Mouse (Mus musculus) megakaryocyte, embryonic 14.5 days (primary cell): ENCODE measurements around the gene Pla2g16. TPM values are rescaled to one million over a fixed set of nuclear protein-coding genes. Genes with fewer than 3 reads are reported as not detected.

Experiments
- H3K27me3 ChIP-seq: replicated peaks from 2 replicates; pipeline ENCODE3; 2012; ENCODE audit warnings: inconsistent platforms
- H3K36me3 ChIP-seq: replicated peaks from 2 replicates; pipeline ENCODE3; 2012; ENCODE audit warnings: low read length, inconsistent platforms, mixed read lengths
- H3K4me1 ChIP-seq: 2 replicates; pipeline ENCODE4 v1.6.1; 2012; ENCODE audit warnings: inconsistent platforms
- H3K4me3 ChIP-seq: replicated peaks from 2 replicates; pipeline ENCODE3; 2012; ENCODE audit warnings: moderate library complexity, mild to moderate bottlenecking, inconsistent platforms
- H3K9me3 ChIP-seq: 2 replicates; pipeline ENCODE4 v1.6.1; 2012; ENCODE audit warnings: inconsistent platforms
- FLI1 ChIP-seq: IDR thresholded peaks from 2 replicates; pipeline ENCODE4 v1.6.1; 2012; ENCODE audit warnings: low read length, inconsistent platforms, mixed read lengths
- GATA1 ChIP-seq: IDR thresholded peaks from 3 replicates; pipeline ENCODE4 v1.6.1; 2012; ENCODE audit warnings: mixed read lengths, low read length, inconsistent platforms, borderline replicate concordance
- polyA plus RNA-seq: library from polyadenylated mRNA; stranded (reverse); fragments of >175 nt; gene quantifications from 2 replicates; pipeline ENCODE4 v1.2.3, GENCODE M21; 2012; ENCODE audit warnings: low replicate concordance; ENCODE audit not compliant: insufficient read depth

The Pla2g16 gene
- polyA plus RNA-seq, 1 experiment = 11.1 TPM

DNA sequence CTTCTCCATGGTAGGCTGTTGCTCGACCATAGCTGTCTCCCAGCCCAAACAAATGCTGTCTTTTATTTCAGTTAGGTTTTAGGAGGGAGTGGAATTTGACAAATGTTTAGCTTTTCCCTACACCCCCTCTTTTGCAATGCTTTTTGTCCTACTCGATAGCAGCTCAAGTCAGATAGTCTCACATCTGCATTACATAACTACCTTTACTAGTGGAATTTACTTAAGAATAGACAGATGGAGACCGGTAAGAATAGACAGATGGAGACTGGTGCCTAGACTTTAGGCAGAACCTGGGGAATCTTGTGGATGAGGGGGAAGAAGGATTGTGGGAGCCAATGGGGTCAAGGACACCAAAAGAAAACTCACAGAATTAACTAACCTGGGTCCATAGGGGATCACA is 26.3 kb downstream of the Pla2g16 start:
- no peak for TF ChIP-seq FLI1
- TF ChIP-seq GATA1 = no peak
- Histone ChIP-seq H3K36me3 (peaks cover 97% of the 10 kb centered on the region), H3K4me3 (no peak overlapping the region), H3K9me3 (peaks cover 19% of the 10 kb centered on the region), H3K27me3 (no peaks in the 10 kb centered on the region), H3K4me1 (peaks cover 61% of the 10 kb centered on the region)

DNA sequence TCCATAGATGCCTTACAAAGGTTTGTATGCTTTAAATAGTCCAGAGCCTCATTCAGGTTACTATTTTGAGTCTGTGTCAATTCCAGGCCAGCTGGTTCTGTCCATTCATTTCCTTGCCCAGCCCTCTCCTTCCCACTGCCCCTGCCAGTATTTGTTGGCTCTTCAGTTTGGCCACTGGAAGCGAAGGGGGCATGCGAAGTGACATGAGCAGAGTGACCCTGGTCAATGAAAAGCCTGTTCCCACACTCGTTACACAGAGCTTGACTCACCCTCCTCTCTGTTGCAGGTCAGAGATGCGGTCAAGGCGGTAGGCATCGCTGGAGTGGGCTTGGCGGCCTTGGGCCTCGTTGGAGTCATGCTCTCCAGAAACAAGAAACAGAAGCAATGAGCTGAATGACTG is 28.0 kb downstream of the Pla2g16 start:
- H3K36me3 ChIP-seq = peaks cover 96% of the 10 kb centered on the region
- no peaks in the 10 kb centered on the region for H3K27me3 ChIP-seq
- H3K9me3 ChIP-seq = peaks cover 31% of the 10 kb centered on the region
- TF ChIP-seq FLI1 = no peak
- no peak for TF ChIP-seq GATA1
- peak overlapping the region; percentile 42 for H3K4me3 ChIP-seq
- H3K4me1 ChIP-seq = peaks cover 47% of the 10 kb centered on the region

DNA sequence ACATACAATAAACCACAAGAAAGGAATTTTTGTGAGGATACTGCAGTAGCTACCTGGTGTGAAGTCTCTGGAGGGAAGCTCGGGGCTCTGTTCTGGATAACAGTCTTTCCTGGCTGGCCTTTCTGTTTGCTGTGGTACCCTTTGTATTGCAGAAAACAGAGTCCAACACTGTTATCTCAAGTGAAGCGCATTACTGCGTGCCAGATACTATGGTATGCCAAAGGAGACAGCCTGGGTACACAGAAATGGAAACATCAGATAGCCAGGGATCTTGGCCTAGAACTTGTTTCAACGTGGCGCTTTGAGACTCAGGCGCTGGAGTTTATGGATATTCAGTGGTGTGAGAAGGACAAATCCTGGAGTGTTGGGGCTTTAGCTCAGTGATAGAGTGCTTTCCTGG is 28.5 kb downstream of the Pla2g16 start:
- Histone ChIP-seq H3K9me3 (peaks cover 34% of the 10 kb centered on the region), H3K4me1 (peaks cover 46% of the 10 kb centered on the region), H3K4me3 (no peak overlapping the region), H3K27me3 (no peaks in the 10 kb centered on the region), H3K36me3 (peaks cover 95% of the 10 kb centered on the region)
- TF ChIP-seq GATA1 (no peak), FLI1 (no peak)

DNA sequence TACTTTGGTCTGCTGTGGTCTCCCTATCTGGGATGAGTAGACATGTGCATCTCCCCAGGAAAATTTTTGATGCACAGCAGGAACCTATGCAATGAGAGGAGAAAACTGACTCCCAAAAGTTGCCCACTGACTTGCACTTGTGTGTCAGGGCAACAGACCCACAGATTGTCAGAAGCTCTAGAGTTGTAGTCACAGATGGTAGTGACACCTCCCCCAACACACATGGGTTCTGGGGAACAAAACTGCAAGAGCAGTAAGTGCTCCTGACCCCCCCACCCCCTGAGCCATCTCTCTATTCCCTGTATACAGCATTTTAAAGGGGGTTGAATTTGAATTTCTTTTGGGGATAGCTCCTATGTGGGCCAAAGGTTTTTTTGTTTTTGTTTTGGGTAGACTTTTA is 33.5 kb downstream of the Pla2g16 start:
- no peak for TF ChIP-seq GATA1
- TF ChIP-seq FLI1 = no peak
- Histone ChIP-seq H3K36me3 (peaks cover 50% of the 10 kb centered on the region), H3K4me1 (peaks cover 21% of the 10 kb centered on the region), H3K9me3 (peaks cover 34% of the 10 kb centered on the region), H3K27me3 (peaks cover 3% of the 10 kb centered on the region), H3K4me3 (no peak overlapping the region)

DNA sequence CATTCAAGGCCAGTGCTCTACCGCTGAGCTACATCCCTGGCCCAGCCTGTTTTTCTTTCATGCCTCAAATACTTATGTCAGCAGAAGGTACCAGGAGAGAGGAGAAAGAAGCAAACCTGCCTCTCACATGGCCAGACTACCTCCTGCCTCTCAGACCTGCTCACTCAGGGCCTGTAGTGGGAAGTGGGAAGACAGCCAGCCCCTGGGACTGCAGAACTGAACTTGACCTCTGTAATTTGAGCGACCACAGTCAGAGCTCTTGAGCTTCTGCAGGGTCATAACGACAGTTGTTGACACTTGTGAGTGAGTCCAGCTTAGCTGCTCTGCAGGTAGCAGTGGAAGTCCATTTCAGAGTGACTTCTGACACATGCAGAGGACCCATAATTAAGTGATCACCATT is 34.8 kb downstream of the Pla2g16 start:
- H3K9me3 ChIP-seq = peaks cover 31% of the 10 kb centered on the region
- peaks cover 38% of the 10 kb centered on the region for H3K36me3 ChIP-seq
- no peak overlapping the region for H3K4me3 ChIP-seq
- TF ChIP-seq FLI1 = no peak
- no peak for TF ChIP-seq GATA1
- H3K4me1 ChIP-seq = peaks cover 22% of the 10 kb centered on the region
- H3K27me3 ChIP-seq = peaks cover 3% of the 10 kb centered on the region

DNA sequence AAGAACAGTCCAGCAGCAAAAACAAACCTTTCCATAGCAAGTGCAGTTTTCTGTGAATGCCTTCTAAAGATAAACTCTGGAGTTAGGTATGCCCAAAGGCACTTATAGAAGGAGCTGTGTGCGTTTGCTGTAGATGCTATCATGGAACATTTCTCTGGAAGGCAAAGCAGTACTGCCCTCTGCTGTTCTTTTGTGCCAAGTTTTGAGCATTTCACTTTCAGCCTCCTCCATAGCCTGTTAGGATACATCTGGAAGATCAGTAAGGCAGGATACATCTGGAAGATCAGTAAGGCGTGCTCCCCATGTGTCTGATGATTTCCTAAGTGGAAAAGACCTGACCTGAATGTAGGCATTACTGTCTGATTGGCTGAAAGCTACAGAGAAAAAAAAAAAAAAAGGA is 38.3 kb downstream of the Pla2g16 start:
- Histone ChIP-seq H3K4me3 (no peak overlapping the region), H3K36me3 (peaks cover 4% of the 10 kb centered on the region), H3K4me1 (peaks cover 23% of the 10 kb centered on the region), H3K9me3 (0 out of 2 replicates have a peak, but pooled peaks cover under 1% of the 10 kb centered on the region), H3K27me3 (peaks cover 25% of the 10 kb centered on the region)
- TF ChIP-seq FLI1 = no peak
- no peak for TF ChIP-seq GATA1

DNA sequence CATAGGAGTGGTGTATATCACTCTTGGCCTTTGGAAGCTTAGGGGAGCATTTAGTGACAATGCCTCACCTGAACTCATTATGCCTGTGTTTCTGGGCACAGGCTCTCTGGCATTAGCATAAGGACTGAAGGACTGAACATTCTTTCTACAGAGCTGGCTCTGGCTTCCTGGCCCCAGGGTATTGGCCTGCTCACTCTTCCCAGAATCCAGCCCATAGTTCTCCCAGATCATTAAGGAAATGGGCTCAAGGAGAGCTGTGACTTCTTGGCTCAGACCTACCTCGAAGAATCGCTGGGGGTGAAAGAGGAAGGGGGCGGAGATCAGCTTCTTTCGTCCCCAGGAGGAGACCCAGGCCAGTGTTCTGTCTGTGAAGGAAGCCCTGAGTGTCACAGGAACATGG is 41.2 kb downstream of the Pla2g16 start:
- Histone ChIP-seq H3K4me3 (no peak overlapping the region), H3K36me3 (no peaks in the 10 kb centered on the region), H3K4me1 (peaks cover 20% of the 10 kb centered on the region), H3K9me3 (no peaks in the 10 kb centered on the region), H3K27me3 (peaks cover 45% of the 10 kb centered on the region)
- TF ChIP-seq GATA1 (no peak), FLI1 (no peak)

DNA sequence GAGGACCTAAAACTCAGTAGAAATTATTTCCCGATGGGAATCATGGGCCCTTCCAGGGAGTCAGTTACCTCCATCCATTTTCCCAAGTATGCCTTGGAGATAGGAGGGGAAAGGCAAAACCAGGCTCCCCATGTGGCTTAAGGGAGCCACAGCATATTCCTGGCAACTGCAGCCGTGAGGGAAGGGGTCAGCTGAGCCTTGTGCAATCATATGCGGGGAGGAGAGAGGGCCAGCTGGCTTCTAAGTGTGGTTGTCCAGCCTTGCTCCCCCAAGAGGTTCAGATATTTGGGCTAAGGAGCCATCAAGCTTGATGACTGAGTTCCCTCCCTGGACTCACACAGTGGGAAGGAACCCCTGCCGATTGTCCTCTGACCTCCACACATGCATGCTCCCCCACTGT is 44.3 kb downstream of the Pla2g16 start:
- no peaks in the 10 kb centered on the region for H3K9me3 ChIP-seq
- no peaks in the 10 kb centered on the region for H3K36me3 ChIP-seq
- peaks cover 28% of the 10 kb centered on the region for H3K4me1 ChIP-seq
- no peak overlapping the region for H3K4me3 ChIP-seq
- peaks cover 66% of the 10 kb centered on the region for H3K27me3 ChIP-seq
- TF ChIP-seq GATA1 = no peak
- no peak for TF ChIP-seq FLI1

DNA sequence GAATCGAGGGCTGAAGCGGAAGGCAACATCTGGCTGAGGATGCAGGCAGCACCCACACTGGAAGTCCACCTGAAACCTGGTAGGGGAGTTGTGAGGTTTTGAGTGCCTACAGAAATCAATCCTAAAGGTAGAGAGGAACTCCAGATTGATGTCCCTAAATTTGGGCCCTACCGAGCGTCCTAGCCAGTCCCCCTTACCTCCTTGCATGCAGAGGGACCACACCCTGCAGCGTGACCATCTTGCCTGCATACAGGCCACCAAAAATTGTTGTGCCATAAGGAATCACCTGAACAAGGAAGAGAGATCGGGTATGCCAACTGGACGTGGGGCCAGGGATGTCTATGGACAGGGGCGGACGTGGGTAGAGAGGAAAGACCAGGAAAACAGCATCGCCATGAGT is 46.8 kb downstream of the Pla2g16 start:
- H3K4me1 ChIP-seq = peaks cover 42% of the 10 kb centered on the region
- no peak overlapping the region for H3K4me3 ChIP-seq
- peaks cover 72% of the 10 kb centered on the region for H3K27me3 ChIP-seq
- no peak for TF ChIP-seq FLI1
- H3K9me3 ChIP-seq = no peaks in the 10 kb centered on the region
- no peaks in the 10 kb centered on the region for H3K36me3 ChIP-seq

DNA sequence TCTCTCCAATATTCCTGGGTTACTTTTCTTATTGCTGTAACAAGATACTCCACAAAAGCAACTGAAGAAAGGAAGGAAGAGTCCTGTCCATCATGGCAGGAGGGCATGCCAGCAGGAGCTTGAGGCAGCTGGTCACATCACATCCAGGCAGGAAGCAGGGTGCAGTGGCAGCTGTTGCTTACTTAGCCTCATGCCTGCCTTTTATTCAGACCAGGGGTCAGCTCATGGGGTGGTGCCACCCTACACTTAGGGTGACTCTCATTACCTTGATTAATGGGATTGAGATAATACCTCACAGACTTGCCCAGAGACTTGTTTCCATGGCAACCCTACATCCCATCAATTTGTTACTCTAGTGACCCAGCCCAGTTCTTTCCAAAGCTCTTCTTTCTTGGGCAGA is 47.8 kb downstream of the Pla2g16 start:
- no peak for TF ChIP-seq GATA1
- no peak for TF ChIP-seq FLI1
- H3K36me3 ChIP-seq = no peaks in the 10 kb centered on the region
- H3K27me3 ChIP-seq = peaks cover 72% of the 10 kb centered on the region
- H3K4me3 ChIP-seq = peak overlapping the region; percentile 54
- H3K9me3 ChIP-seq = no peaks in the 10 kb centered on the region
- peaks cover 46% of the 10 kb centered on the region for H3K4me1 ChIP-seq

DNA sequence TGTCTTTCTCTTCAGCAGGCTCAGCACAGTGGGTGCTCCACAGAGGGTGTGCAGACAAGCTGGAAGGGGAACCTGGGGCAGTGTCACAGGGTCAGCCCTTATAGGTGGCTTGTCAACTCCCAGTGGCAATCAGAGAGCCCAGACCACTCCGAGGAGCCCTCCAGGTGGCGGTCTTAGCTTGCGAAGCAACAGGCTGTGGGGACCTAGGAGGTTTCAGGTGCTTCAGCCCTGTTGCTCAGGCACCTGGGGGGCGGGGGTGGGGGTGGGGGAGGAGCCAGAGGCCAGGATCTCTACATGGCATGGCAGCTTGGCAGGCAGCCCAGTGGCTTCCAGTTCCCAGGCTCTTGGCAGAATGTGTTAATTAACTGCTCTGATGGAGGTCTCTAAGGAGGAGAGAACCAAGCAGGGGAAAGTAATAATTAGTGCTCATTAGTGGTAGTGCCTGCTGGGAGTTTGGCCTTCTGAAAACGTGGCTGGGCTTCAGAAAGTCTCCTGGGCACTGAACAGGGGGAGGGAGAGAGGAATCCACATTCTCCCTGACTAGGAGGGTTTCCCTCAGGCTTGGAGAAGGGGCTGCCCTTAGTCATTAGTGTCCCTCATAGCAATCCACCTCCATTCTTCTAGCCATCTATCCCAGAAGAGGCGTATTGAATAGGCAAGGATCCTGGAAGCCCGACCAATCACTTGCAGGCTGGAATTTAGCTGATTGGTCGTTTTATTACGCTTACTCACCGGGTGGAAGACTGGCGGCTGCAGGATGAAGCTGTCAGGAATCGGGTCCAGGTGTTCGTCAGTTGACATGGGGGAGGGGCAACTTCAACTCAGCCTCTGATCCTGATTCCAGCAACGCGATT is 48.9 kb downstream of the Pla2g16 start:
- no peaks in the 10 kb centered on the region for H3K9me3 ChIP-seq
- H3K4me3 ChIP-seq = no peak overlapping the region
- no peak for TF ChIP-seq GATA1
- no peak for TF ChIP-seq FLI1
- H3K4me1 ChIP-seq = peaks cover 42% of the 10 kb centered on the region
- H3K36me3 ChIP-seq = no peaks in the 10 kb centered on the region
- peaks cover 68% of the 10 kb centered on the region for H3K27me3 ChIP-seq
